Mouse (Mus musculus): ENCODE results near the gene Fbxo27. TPM values are rescaled to one million over a fixed set of nuclear protein-coding genes. Genes with fewer than 3 reads are reported as not detected.

The Fbxo27 gene
- total RNA-seq, 1 experiment: 5.8 TPM

GRCm38 (mm10) chr7:28741709-28742438 lies 49.2 kb downstream of the Fbxo27 start, which contains the start of the genes Mrps12 and Sars2:
Gene Mrps12 (minus strand): TSS chr7:28741820.
Gene Sars2 (plus strand): TSS chr7:28741992.
- peaks cover 6 to 8% of the 10 kb centered on the region in 2 experiments; a peak in 2 of 4 replicates for H3K4me1 ChIP-seq (ENCODE audit: control insufficient read depth in 2 of 2, insufficient read depth in 2 of 2, low read length in 2 of 2, poor library complexity in 1 of 2)
- H3K9me3 ChIP-seq (ENCODE audit: control insufficient read depth, insufficient read depth, low read depth, low read length): no peaks in the 10 kb centered on the region
- TF ChIP-seq ZNF384 (IDR thresholded peaks at IDR 0.05; ENCODE audit: low read depth, low read length) (no peak), HCFC1 (IDR thresholded peaks at IDR 0.05; ENCODE audit: borderline replicate concordance, insufficient read depth, low read length) (peak; percentile 72), CHD2 (IDR thresholded peaks at IDR 0.05; ENCODE audit: low read depth, low read length) (peak; percentile 74)
- peak within 1 kb of the TSS; percentile 84 for H3K9ac ChIP-seq (ENCODE audit: insufficient read depth, low read depth, low read length, poor library complexity, severe bottlenecking)
- in situ Hi-C loops (cut with MboI; ENCODE audit: low sequenced_read_pairs in 2 of 2, unreplicated experiment in 2 of 2): no loop called here
- H3K4me3 ChIP-seq (ENCODE audit: insufficient read depth in 1 of 2, low read depth in 1 of 2, low read length in 2 of 2, poor library complexity in 1 of 2, severe bottlenecking in 1 of 2): peak within 1 kb of the TSS; percentile 83 to 95
- peak within 1 kb of the TSS; percentile 65 for H3K27ac ChIP-seq (ENCODE audit: insufficient read depth, low read depth, low read length, poor library complexity, severe bottlenecking)
- DNase-seq (ENCODE audit: low read depth, low spot score): peak; percentile 98
- H3K36me3 ChIP-seq (ENCODE audit: control insufficient read depth, insufficient read depth, low read length, poor library complexity, severe bottlenecking): peaks cover 30% of the 10 kb centered on the region

Other genes starting within 250 kb of the Fbxo27 start
- 17.1 and 32.6 TPM in 2 replicates for gene Lrfn1, start 240.9 kb upstream of the Fbxo27 start, total RNA-seq (2012; rRNA removed)
- gene Ifnl2, start 182.4 kb upstream of the Fbxo27 start, total RNA-seq (2012; rRNA removed): not detected in 2 replicates
- not detected in 2 replicates for gene Ifnl3, start 170.0 kb upstream of the Fbxo27 start, total RNA-seq (2012; rRNA removed)
- not detected in 2 replicates for gene Sycn, start 152.0 kb upstream of the Fbxo27 start, total RNA-seq (2012; rRNA removed)
- gene Nccrp1, start 145.6 kb upstream of the Fbxo27 start, total RNA-seq (2012; rRNA removed): 0.18 and 0.32 TPM in 2 replicates
- gene Samd4b, start 94.7 kb upstream of the Fbxo27 start, total RNA-seq (2012; rRNA removed): 26.9 and 30.3 TPM in 2 replicates
- gene Pak4, start 94.7 kb upstream of the Fbxo27 start, total RNA-seq (2012; rRNA removed): 31.9 and 32.2 TPM in 2 replicates
- 1.6 and 2.5 TPM in 2 replicates for gene Acp7, start 61.5 kb upstream of the Fbxo27 start, total RNA-seq (2012; rRNA removed)
- 5.9 and 6.6 TPM in 2 replicates for gene Fbxo17, start 24.0 kb downstream of the Fbxo27 start, total RNA-seq (2012; rRNA removed)
- gene Mrps12, start 49.0 kb downstream of the Fbxo27 start, total RNA-seq (2012; rRNA removed): 102 and 105 TPM in 2 replicates
- gene Sars2, start 49.1 kb downstream of the Fbxo27 start, total RNA-seq (2012; rRNA removed): 25.2 and 27.9 TPM in 2 replicates
- not detected in 2 replicates for gene Ccer2, start 63.3 kb downstream of the Fbxo27 start, total RNA-seq (2012; rRNA removed)
- gene Sirt2, start 73.9 kb downstream of the Fbxo27 start, total RNA-seq (2012; rRNA removed): 11.7 and 14.8 TPM in 2 replicates
- 17.7 and 20.1 TPM in 2 replicates for gene Nfkbib, start 74.7 kb downstream of the Fbxo27 start, total RNA-seq (2012; rRNA removed)
- 17.2 and 18.9 TPM in 2 replicates for gene Rinl, start 96.1 kb downstream of the Fbxo27 start, total RNA-seq (2012; rRNA removed)
- gene Hnrnpl, start 115.7 kb downstream of the Fbxo27 start, total RNA-seq (2012; rRNA removed): 464 and 530 TPM in 2 replicates
- gene Ech1, start 132.4 kb downstream of the Fbxo27 start, total RNA-seq (2012; rRNA removed): 64.1 and 75.6 TPM in 2 replicates
- gene Lgals4, start 141.0 kb downstream of the Fbxo27 start, total RNA-seq (2012; rRNA removed): 5.5 and 9.6 TPM in 2 replicates
- gene Lgals7, start 171.0 kb downstream of the Fbxo27 start, total RNA-seq (2012; rRNA removed): 0.42 and 0.89 TPM in 2 replicates
- gene Capn12, start 188.6 kb downstream of the Fbxo27 start, total RNA-seq (2012; rRNA removed): 2.0 and 2.1 TPM in 2 replicates

Data from ES-E14 (cell line).